Mouse (Mus musculus): ENCODE measurements around the gene Eif2d. TPM values are rescaled to one million over a fixed set of nuclear protein-coding genes. Genes with fewer than 3 reads are reported as not detected.
A peak's percentile ranks its signal among the peaks of the same experiment; 100 is the strongest.
"Not testable (repeated sequence)": the region's sequence is repeated elsewhere in the genome, so short reads cannot be mapped to it uniquely, and the experiment has no call there.

Gene Eif2d
- polyA plus RNA-seq, 1 experiment: 32.6 TPM

DNA sequence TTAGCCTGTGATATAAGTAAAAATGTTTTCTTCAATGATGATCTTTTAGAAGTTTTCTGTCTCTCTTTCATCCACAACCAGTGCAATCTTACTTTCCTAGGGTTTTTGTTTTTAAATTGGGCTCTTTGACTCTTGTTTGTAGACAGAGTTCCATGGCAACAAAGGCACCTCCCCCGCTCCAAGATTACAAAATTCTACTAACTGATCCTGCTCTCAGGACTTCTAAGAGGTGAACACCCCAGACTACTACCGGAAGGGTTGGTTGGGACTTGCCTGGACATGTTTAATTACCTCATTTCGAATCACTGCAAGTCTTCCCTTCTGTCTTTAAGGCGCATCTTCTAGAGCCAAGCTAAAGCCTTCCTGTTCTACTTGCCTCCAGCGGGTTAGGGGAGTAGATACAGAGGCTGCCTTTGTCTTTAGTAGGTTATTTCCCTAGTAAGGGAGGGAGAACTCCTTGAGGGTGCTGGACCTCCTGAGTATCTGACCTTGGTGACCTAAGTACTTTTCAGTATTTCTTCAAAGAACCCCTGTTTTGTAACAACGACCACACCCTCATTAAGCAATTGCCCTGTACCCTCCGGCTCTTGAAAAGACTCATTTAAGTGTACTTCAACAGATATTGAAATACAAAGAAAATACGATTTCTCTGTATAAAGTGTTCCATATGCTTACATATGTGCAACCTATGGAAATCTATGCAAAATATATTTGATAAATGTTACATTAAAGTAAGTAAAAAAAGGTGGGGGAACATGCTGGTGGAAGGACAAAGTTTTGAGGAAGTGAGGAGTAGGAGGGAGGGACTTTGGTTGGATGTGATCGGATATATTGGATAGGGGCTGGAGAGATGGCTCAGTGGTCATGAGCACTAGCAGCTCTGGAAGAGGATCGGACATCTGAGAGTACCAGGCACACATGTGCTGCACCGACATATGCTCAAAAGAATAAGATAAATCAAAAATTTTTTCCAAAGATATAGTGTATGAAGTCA lies 13.6 kb upstream of the Eif2d start:
- H3K4me3 ChIP-seq: peak overlapping the region; percentile 57
- H3K79me2 ChIP-seq (ENCODE audit: control insufficient read depth, insufficient read depth): no peaks in the 10 kb centered on the region
- no peak overlapping the region for H3ac ChIP-seq (ENCODE audit: control insufficient read depth, insufficient read length)
- no peaks in the 10 kb centered on the region for H3K27me3 ChIP-seq (ENCODE audit: control insufficient read depth, insufficient read depth, insufficient read length)
- no peak for TF ChIP-seq SRF (IDR thresholded peaks at IDR 0.05; ENCODE audit: control insufficient read depth, insufficient read length, low read depth)
- TF ChIP-seq POLR2AphosphoS2 (IDR thresholded peaks at IDR 0.05; ENCODE audit: insufficient read length, low read depth): no peak
- peak overlapping the region; percentile 90 for H3K4me2 ChIP-seq (ENCODE audit: low read depth)
- no peaks in the 10 kb centered on the region for H3K36me3 ChIP-seq (ENCODE audit: control insufficient read depth, insufficient read depth)

DNA sequence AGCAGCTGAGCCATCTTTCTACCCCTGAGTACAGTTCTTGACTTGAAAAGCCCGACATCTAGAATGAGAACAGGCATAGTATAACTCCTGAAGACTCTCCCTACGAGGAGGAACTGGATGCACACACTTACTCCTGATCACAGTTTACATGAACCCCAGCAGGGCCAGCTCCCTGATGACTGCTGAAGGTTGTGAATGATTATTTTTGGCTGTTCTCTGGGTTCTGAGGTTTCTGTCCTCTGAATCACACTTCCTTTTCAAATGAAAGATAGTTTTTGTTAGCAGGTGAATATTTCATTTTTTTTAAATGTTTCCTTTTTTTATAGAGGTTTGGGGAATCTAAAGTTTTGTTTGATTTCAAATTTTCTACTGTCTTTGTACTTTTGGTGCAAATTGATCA lies 11.5 kb upstream of the Eif2d start:
- Histone ChIP-seq H3K4me2 (ENCODE audit: low read depth) (no peak overlapping the region), H3K36me3 (ENCODE audit: control insufficient read depth, insufficient read depth) (no peaks in the 10 kb centered on the region), H3K27me3 (ENCODE audit: control insufficient read depth, insufficient read depth, insufficient read length) (no peaks in the 10 kb centered on the region), H3ac (ENCODE audit: control insufficient read depth, insufficient read length) (no peak overlapping the region), H3K79me2 (ENCODE audit: control insufficient read depth, insufficient read depth) (no peaks in the 10 kb centered on the region), H3K4me3 (no peak overlapping the region)
- TF ChIP-seq TCF3 (IDR thresholded peaks at IDR 0.05; ENCODE audit: insufficient read length, low read depth) (no peak), MYOG (IDR thresholded peaks at IDR 0.05; ENCODE audit: control insufficient read depth in 1 of 3, insufficient read depth in 1 of 3, insufficient read length in 2 of 3, low read depth in 2 of 3) (no peak), POLR2A (IDR thresholded peaks at IDR 0.05; ENCODE audit: insufficient read length, low read depth) (no peak), REST (IDR thresholded peaks at IDR 0.05; ENCODE audit: insufficient read depth, insufficient read length) (no peak), SRF (IDR thresholded peaks at IDR 0.05; ENCODE audit: control insufficient read depth, insufficient read length, low read depth) (no peak), POLR2AphosphoS2 (IDR thresholded peaks at IDR 0.05; ENCODE audit: insufficient read length, low read depth) (no peak), CEBPB (IDR thresholded peaks at IDR 0.05; ENCODE audit: insufficient read depth, poor library complexity, severe bottlenecking) (no peak), E2F4 (IDR thresholded peaks at IDR 0.05; ENCODE audit: insufficient read depth) (no peak)

DNA sequence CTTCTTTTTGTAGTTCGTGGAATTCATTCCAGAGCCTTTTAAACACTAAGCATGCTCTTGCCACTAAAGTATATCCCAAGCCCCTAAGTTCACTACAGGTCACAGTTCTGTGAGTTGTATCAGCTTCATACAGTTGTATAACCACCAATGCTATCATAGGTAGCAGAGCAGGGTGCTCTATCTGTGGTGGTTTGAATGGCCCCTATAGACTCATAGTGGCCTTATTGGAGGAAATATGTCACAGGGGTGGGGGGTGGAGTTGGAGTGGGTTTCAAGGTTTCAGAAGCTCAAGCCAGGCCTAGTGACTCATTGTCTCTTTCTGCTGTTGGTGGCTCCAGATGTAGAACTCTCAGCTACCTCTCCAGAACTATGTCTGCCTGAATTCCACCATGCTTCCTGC lies 10.5 kb upstream of the Eif2d start:
- H3ac ChIP-seq (ENCODE audit: control insufficient read depth, insufficient read length): no peak overlapping the region
- no peaks in the 10 kb centered on the region for H3K36me3 ChIP-seq (ENCODE audit: control insufficient read depth, insufficient read depth)
- no peaks in the 10 kb centered on the region for H3K79me2 ChIP-seq (ENCODE audit: control insufficient read depth, insufficient read depth)
- TF ChIP-seq USF1 (IDR thresholded peaks at IDR 0.05; ENCODE audit: low read depth) (no peak), MAX (IDR thresholded peaks at IDR 0.05; ENCODE audit: low read depth) (no peak), REST (IDR thresholded peaks at IDR 0.05; ENCODE audit: insufficient read depth, insufficient read length) (no peak), CEBPB (IDR thresholded peaks at IDR 0.05; ENCODE audit: insufficient read depth, poor library complexity, severe bottlenecking) (no peak), E2F4 (IDR thresholded peaks at IDR 0.05; ENCODE audit: insufficient read depth) (no peak), TCF3 (IDR thresholded peaks at IDR 0.05; ENCODE audit: insufficient read length, low read depth) (no peak), MYOD1 (IDR thresholded peaks at IDR 0.05; ENCODE audit: control insufficient read depth in 1 of 3, insufficient read length in 2 of 3, low read depth in 2 of 3) (no peak)
- no peak overlapping the region for H3K4me3 ChIP-seq
- H3K4me2 ChIP-seq (ENCODE audit: low read depth): no peak overlapping the region
- H3K27me3 ChIP-seq (ENCODE audit: control insufficient read depth, insufficient read depth, insufficient read length): no peaks in the 10 kb centered on the region

GRCm38 (mm10) chr1:131145222-131145621 lies 7.8 kb upstream of the Eif2d start:
- H3K79me2 ChIP-seq (ENCODE audit: control insufficient read depth, insufficient read depth); H3K36me3 ChIP-seq (ENCODE audit: control insufficient read depth, insufficient read depth); H3K4me3 ChIP-seq; H3K27me3 ChIP-seq (ENCODE audit: control insufficient read depth, insufficient read depth, insufficient read length); H3ac ChIP-seq (ENCODE audit: control insufficient read depth, insufficient read length); H3K4me2 ChIP-seq (ENCODE audit: low read depth): not testable (repeated sequence)

GRCm38 (mm10) chr1:131146181-131146614 lies 6.8 kb upstream of the Eif2d start:
- Histone ChIP-seq H3K27me3 (ENCODE audit: control insufficient read depth, insufficient read depth, insufficient read length) (no peaks in the 10 kb centered on the region), H3K4me2 (ENCODE audit: low read depth) (no peak overlapping the region), H3ac (ENCODE audit: control insufficient read depth, insufficient read length) (no peak overlapping the region), H3K79me2 (ENCODE audit: control insufficient read depth, insufficient read depth) (no peaks in the 10 kb centered on the region), H3K36me3 (ENCODE audit: control insufficient read depth, insufficient read depth) (no peaks in the 10 kb centered on the region), H3K4me3 (no peak overlapping the region)
- no peak for TF ChIP-seq MYOG (IDR thresholded peaks at IDR 0.05; ENCODE audit: control insufficient read depth in 1 of 3, insufficient read depth in 1 of 3, insufficient read length in 2 of 3, low read depth in 2 of 3)
- TF ChIP-seq MAX (IDR thresholded peaks at IDR 0.05; ENCODE audit: low read depth): no peak
- no peak for TF ChIP-seq SRF (IDR thresholded peaks at IDR 0.05; ENCODE audit: control insufficient read depth, insufficient read length, low read depth)
- no peak for TF ChIP-seq TCF3 (IDR thresholded peaks at IDR 0.05; ENCODE audit: insufficient read length, low read depth)
- no peak for TF ChIP-seq E2F4 (IDR thresholded peaks at IDR 0.05; ENCODE audit: insufficient read depth)
- TF ChIP-seq TCF12 (IDR thresholded peaks at IDR 0.05; ENCODE audit: insufficient read depth, poor library complexity, severe bottlenecking): no peak
- TF ChIP-seq MYOD1 (IDR thresholded peaks at IDR 0.05; ENCODE audit: control insufficient read depth in 1 of 3, insufficient read length in 2 of 3, low read depth in 2 of 3): no peak
- TF ChIP-seq CEBPB (IDR thresholded peaks at IDR 0.05; ENCODE audit: insufficient read depth, poor library complexity, severe bottlenecking): no peak
- TF ChIP-seq REST (IDR thresholded peaks at IDR 0.05; ENCODE audit: insufficient read depth, insufficient read length): no peak
- TF ChIP-seq POLR2A (IDR thresholded peaks at IDR 0.05; ENCODE audit: insufficient read length, low read depth): no peak
- TF ChIP-seq POLR2AphosphoS2 (IDR thresholded peaks at IDR 0.05; ENCODE audit: insufficient read length, low read depth): no peak
- TF ChIP-seq USF1 (IDR thresholded peaks at IDR 0.05; ENCODE audit: low read depth): no peak

Data from myocyte (in vitro differentiated cells).